Mouse (Mus musculus): ENCODE data around the gene Asf1b. TPM values are rescaled to one million over a fixed set of nuclear protein-coding genes. Genes with fewer than 3 reads are reported as not detected.

Asf1b gene
- polyA plus RNA-seq (2015; fragmentation: Nextera tagmentation; extraction: Ambion mirVana), result 50.4 and 61.7 TPM in 2 replicates

GRCm38 (mm10) chr8:83955106-83955957 lies at the start of gene Asf1b, which contains the start of gene Gm10644:
Asf1b (plus strand) TSS chr8:83955507.
Gm10644 (minus strand) TSS chr8:83955205.
- Histone ChIP-seq H3K9ac (ENCODE audit: low read depth, low read length) (peak within 1 kb of the TSS; percentile 74), H3K27ac (ENCODE audit: low read length) (peak within 1 kb of the TSS; percentile 4; the same call in 1 of the 2 replicates), H3K27me3 (replicated peaks; ENCODE audit: control insufficient read depth, insufficient read depth, low read length) (no peaks in the 10 kb centered on the region), H3K4me1 (ENCODE audit: control insufficient read depth, insufficient read depth, low read length) (peaks cover 10% of the 10 kb centered on the region), H3K4me3 (ENCODE audit: low read length) (peak within 1 kb of the TSS; percentile 78), H3K36me3 (ENCODE audit: control insufficient read depth, insufficient read depth, low read length) (no peaks in the 10 kb centered on the region), H3K9me3 (ENCODE audit: control insufficient read depth, low read length) (no peaks in the 10 kb centered on the region), H3K4me2 (ENCODE audit: low read depth, low read length) (peak within 1 kb of the TSS; percentile 92)
- WGBS, result under 1% methylated on average over 74 of the region's 75 CpGs
- peak; percentile 99 for ATAC-seq

GRCm38 (mm10) chr8:83908583-83908982 lies 46.7 kb upstream of the Asf1b start:
- WGBS, result 70% methylated on average over 6 of the region's 6 CpGs
- no peaks in the 10 kb centered on the region for H3K27me3 ChIP-seq (replicated peaks; ENCODE audit: control insufficient read depth, insufficient read depth, low read length)
- H3K27ac ChIP-seq (ENCODE audit: low read length), result no peak overlapping the region
- 0 out of 2 replicates have a peak, but pooled peaks have one; percentile 12 for ATAC-seq
- H3K9ac ChIP-seq (ENCODE audit: low read depth, low read length), result no peak overlapping the region
- H3K9me3 ChIP-seq (ENCODE audit: control insufficient read depth, low read length), result no peaks in the 10 kb centered on the region
- H3K4me2 ChIP-seq (ENCODE audit: low read depth, low read length), result no peak overlapping the region
- no peaks in the 10 kb centered on the region for H3K36me3 ChIP-seq (ENCODE audit: control insufficient read depth, insufficient read depth, low read length)
- no peak overlapping the region for H3K4me3 ChIP-seq (ENCODE audit: low read length)
- H3K4me1 ChIP-seq (ENCODE audit: control insufficient read depth, insufficient read depth, low read length), result peaks cover 13% of the 10 kb centered on the region

GRCm38 (mm10) chr8:83909311-83909710 lies 46.0 kb upstream of the Asf1b start:
- H3K36me3 ChIP-seq (ENCODE audit: control insufficient read depth, insufficient read depth, low read length), result no peaks in the 10 kb centered on the region
- ATAC-seq, result no peak
- H3K27ac ChIP-seq (ENCODE audit: low read length), result no peak overlapping the region
- peaks cover 7% of the 10 kb centered on the region; the same call in 1 of the 2 replicates for H3K4me1 ChIP-seq (ENCODE audit: control insufficient read depth, insufficient read depth, low read length)
- no peaks in the 10 kb centered on the region for H3K9me3 ChIP-seq (ENCODE audit: control insufficient read depth, low read length)
- no peak overlapping the region for H3K9ac ChIP-seq (ENCODE audit: low read depth, low read length)
- no peak overlapping the region for H3K4me3 ChIP-seq (ENCODE audit: low read length)
- no peaks in the 10 kb centered on the region for H3K27me3 ChIP-seq (replicated peaks; ENCODE audit: control insufficient read depth, insufficient read depth, low read length)
- H3K4me2 ChIP-seq (ENCODE audit: low read depth, low read length), result no peak overlapping the region
- 53% methylated on average over 8 of the region's 8 CpGs for WGBS

- no peak overlapping the region for H3K27ac ChIP-seq (ENCODE audit: low read length)
- no peak for ATAC-seq
- H3K9me3 ChIP-seq (ENCODE audit: control insufficient read depth, low read length), result no peaks in the 10 kb centered on the region
- 70% methylated on average over 5 of the region's 5 CpGs for WGBS
- H3K9ac ChIP-seq (ENCODE audit: low read depth, low read length), result no peak overlapping the region
- no peak overlapping the region for H3K4me2 ChIP-seq (ENCODE audit: low read depth, low read length)
- no peak overlapping the region for H3K4me3 ChIP-seq (ENCODE audit: low read length)
- H3K36me3 ChIP-seq (ENCODE audit: control insufficient read depth, insufficient read depth, low read length), result no peaks in the 10 kb centered on the region
- H3K27me3 ChIP-seq (replicated peaks; ENCODE audit: control insufficient read depth, insufficient read depth, low read length), result no peaks in the 10 kb centered on the region
- H3K4me1 ChIP-seq (ENCODE audit: control insufficient read depth, insufficient read depth, low read length), result peaks cover 16% of the 10 kb centered on the region
Measured at GRCm38 (mm10) chr8:83911809-83912731, 43.2 kb upstream of the Asf1b start.

GRCm38 (mm10) chr8:83914232-83914631 lies 41.1 kb upstream of the Asf1b start:
- Histone ChIP-seq H3K36me3 (ENCODE audit: control insufficient read depth, insufficient read depth, low read length) (no peaks in the 10 kb centered on the region), H3K4me3 (ENCODE audit: low read length) (no peak overlapping the region), H3K4me1 (ENCODE audit: control insufficient read depth, insufficient read depth, low read length) (peaks cover 9% of the 10 kb centered on the region), H3K9ac (ENCODE audit: low read depth, low read length) (no peak overlapping the region), H3K27ac (ENCODE audit: low read length) (no peak overlapping the region), H3K9me3 (ENCODE audit: control insufficient read depth, low read length) (no peaks in the 10 kb centered on the region), H3K4me2 (ENCODE audit: low read depth, low read length) (no peak overlapping the region), H3K27me3 (replicated peaks; ENCODE audit: control insufficient read depth, insufficient read depth, low read length) (no peaks in the 10 kb centered on the region)
- no peak for ATAC-seq
- WGBS, result 86% methylated on average over 3 of the region's 3 CpGs

GRCm38 (mm10) chr8:83914860-83915259 lies 40.4 kb upstream of the Asf1b start:
- 0 out of 2 replicates have a peak, but pooled peaks cover 2% of the 10 kb centered on the region for H3K36me3 ChIP-seq (ENCODE audit: control insufficient read depth, insufficient read depth, low read length)
- peaks cover 9% of the 10 kb centered on the region for H3K4me1 ChIP-seq (ENCODE audit: control insufficient read depth, insufficient read depth, low read length)
- WGBS, result 44% methylated on average over 5 of the region's 5 CpGs
- H3K27ac ChIP-seq (ENCODE audit: low read length), result no peak overlapping the region
- no peak for ATAC-seq
- no peak overlapping the region for H3K9ac ChIP-seq (ENCODE audit: low read depth, low read length)
- H3K4me2 ChIP-seq (ENCODE audit: low read depth, low read length), result no peak overlapping the region
- no peak overlapping the region for H3K4me3 ChIP-seq (ENCODE audit: low read length)
- H3K27me3 ChIP-seq (replicated peaks; ENCODE audit: control insufficient read depth, insufficient read depth, low read length), result no peaks in the 10 kb centered on the region
- no peaks in the 10 kb centered on the region for H3K9me3 ChIP-seq (ENCODE audit: control insufficient read depth, low read length)

- ATAC-seq, result no peak
- Histone ChIP-seq H3K27me3 (replicated peaks; ENCODE audit: control insufficient read depth, insufficient read depth, low read length) (no peaks in the 10 kb centered on the region), H3K9ac (ENCODE audit: low read depth, low read length) (no peak overlapping the region), H3K4me2 (ENCODE audit: low read depth, low read length) (no peak overlapping the region), H3K4me1 (ENCODE audit: control insufficient read depth, insufficient read depth, low read length) (peaks cover 9% of the 10 kb centered on the region), H3K36me3 (ENCODE audit: control insufficient read depth, insufficient read depth, low read length) (0 out of 2 replicates have a peak, but pooled peaks cover 2% of the 10 kb centered on the region), H3K27ac (ENCODE audit: low read length) (no peak overlapping the region), H3K4me3 (ENCODE audit: low read length) (no peak overlapping the region), H3K9me3 (ENCODE audit: control insufficient read depth, low read length) (no peaks in the 10 kb centered on the region)
- WGBS, result 73% methylated on average over 5 of the region's 5 CpGs
Measured at GRCm38 (mm10) chr8:83916015-83916414, 39.3 kb upstream of the Asf1b start.

- Histone ChIP-seq H3K36me3 (ENCODE audit: control insufficient read depth, insufficient read depth, low read length) (0 out of 2 replicates have a peak, but pooled peaks cover 2% of the 10 kb centered on the region), H3K27me3 (replicated peaks; ENCODE audit: control insufficient read depth, insufficient read depth, low read length) (no peaks in the 10 kb centered on the region), H3K4me1 (ENCODE audit: control insufficient read depth, insufficient read depth, low read length) (peaks cover 9% of the 10 kb centered on the region), H3K9me3 (ENCODE audit: control insufficient read depth, low read length) (no peaks in the 10 kb centered on the region), H3K27ac (ENCODE audit: low read length) (no peak overlapping the region), H3K4me3 (ENCODE audit: low read length) (no peak overlapping the region), H3K4me2 (ENCODE audit: low read depth, low read length) (no peak overlapping the region), H3K9ac (ENCODE audit: low read depth, low read length) (no peak overlapping the region)
- WGBS, result 80% methylated on average over 6 of the region's 6 CpGs
- no peak for ATAC-seq
Measured at GRCm38 (mm10) chr8:83917566-83917965, 37.7 kb upstream of the Asf1b start.

GRCm38 (mm10) chr8:83921558-83921957 lies 33.7 kb upstream of the Asf1b start:
- ATAC-seq, result no peak
- H3K9ac ChIP-seq (ENCODE audit: low read depth, low read length), result no peak overlapping the region
- H3K27ac ChIP-seq (ENCODE audit: low read length), result no peak overlapping the region
- H3K27me3 ChIP-seq (replicated peaks; ENCODE audit: control insufficient read depth, insufficient read depth, low read length), result no peaks in the 10 kb centered on the region
- WGBS, result 81% methylated on average over 3 of the region's 3 CpGs
- no peaks in the 10 kb centered on the region for H3K4me1 ChIP-seq (ENCODE audit: control insufficient read depth, insufficient read depth, low read length)
- no peaks in the 10 kb centered on the region for H3K9me3 ChIP-seq (ENCODE audit: control insufficient read depth, low read length)
- no peak overlapping the region for H3K4me3 ChIP-seq (ENCODE audit: low read length)
- no peak overlapping the region for H3K4me2 ChIP-seq (ENCODE audit: low read depth, low read length)
- peaks cover 7% of the 10 kb centered on the region; the same call in 1 of the 2 replicates for H3K36me3 ChIP-seq (ENCODE audit: control insufficient read depth, insufficient read depth, low read length)

All from intestine, embryonic 16.5 days (tissue).